8 mouse cellular contexts compared by ENCODE assay signal in genomic region chr8:109706874-109707237, GRCm38 (mm10). TPM values are rescaled to one million over a fixed set of nuclear protein-coding genes. Genes with fewer than 3 reads are reported as not detected.
DNase-seq lines count a peak whose midpoint lies in the region; ATAC-seq and TF ChIP-seq lines count a peak whose summit lies in the region.

No protein-coding gene starts in this region.

- no peaks in the 10 kb centered on the region for H3K27me3 ChIP-seq in forebrain, embryonic 16.5 days (replicated peaks; ENCODE audit: control insufficient read depth, insufficient read depth, low read length)
- peaks cover 3% of the 10 kb centered on the region; the same call in 1 of the 2 replicates for H3K27me3 ChIP-seq in hindbrain, embryonic 11.5 days (ENCODE audit: control insufficient read depth, insufficient read depth, low read length)
- peaks cover 10% of the 10 kb centered on the region for H3K27me3 ChIP-seq in lung, postnatal 0 days (replicated peaks; ENCODE audit: insufficient read depth, low read length)

- H3K27ac ChIP-seq in forebrain, embryonic 16.5 days (ENCODE audit: low read length): no peak overlapping the region
- no peak overlapping the region for H3K27ac ChIP-seq in hindbrain, embryonic 11.5 days (ENCODE audit: low read depth, low read length)
- no peak overlapping the region for H3K27ac ChIP-seq in lung, postnatal 0 days (ENCODE audit: low read length)

- H3K4me2 ChIP-seq in forebrain, embryonic 16.5 days (ENCODE audit: low read length): peak overlapping the region; percentile 86
- peak overlapping the region; percentile 64 for H3K4me2 ChIP-seq in hindbrain, embryonic 11.5 days (replicated peaks; ENCODE audit: low read depth, low read length)
- peak overlapping the region; percentile 68 for H3K4me2 ChIP-seq in lung, postnatal 0 days (replicated peaks; ENCODE audit: low read depth, low read length)

- peak overlapping the region; percentile 94 for H3K4me3 ChIP-seq in forebrain, embryonic 16.5 days (replicated peaks; ENCODE audit: low read length)
- peak overlapping the region; percentile 99 for H3K4me3 ChIP-seq in hindbrain, embryonic 11.5 days (ENCODE audit: low read depth, low read length)
- H3K4me3 ChIP-seq in lung, postnatal 0 days (ENCODE audit: low read depth, low read length): peak overlapping the region; percentile 79; the same call in 1 of the 2 replicates

- H3K36me3 ChIP-seq in forebrain, embryonic 16.5 days (ENCODE audit: control insufficient read depth, insufficient read depth): peaks cover 26% of the 10 kb centered on the region
- H3K36me3 ChIP-seq in hindbrain, embryonic 11.5 days (ENCODE audit: control insufficient read depth, insufficient read depth, low read length): peaks cover 8% of the 10 kb centered on the region; the same call in 1 of the 2 replicates
- peaks cover 20% of the 10 kb centered on the region; the same call in 1 of the 2 replicates for H3K36me3 ChIP-seq in lung, postnatal 0 days (ENCODE audit: insufficient read depth, low read length)

- WGBS in forebrain, embryonic 16.5 days: 7% methylated on average over 2 of the region's 2 CpGs
- 37% methylated on average over 2 of the region's 2 CpGs for WGBS in hindbrain, embryonic 11.5 days
- WGBS in lung, postnatal 0 days: 36% methylated on average over 2 of the region's 2 CpGs

- peak; percentile 90 for TF ChIP-seq CTCF in lung, postnatal 0 days (IDR thresholded peaks at IDR 0.05)

- no peak for TF ChIP-seq EP300 in lung, postnatal 0 days (IDR thresholded peaks at IDR 0.05)

- no peaks in the 10 kb centered on the region for H3K9me3 ChIP-seq in forebrain, embryonic 16.5 days (ENCODE audit: control insufficient read depth, low read length)
- H3K9me3 ChIP-seq in hindbrain, embryonic 11.5 days (ENCODE audit: control insufficient read depth, low read length): no peaks in the 10 kb centered on the region
- no peaks in the 10 kb centered on the region for H3K9me3 ChIP-seq in lung, postnatal 0 days (ENCODE audit: low read length)

- peaks cover 32% of the 10 kb centered on the region for H3K4me1 ChIP-seq in forebrain, embryonic 16.5 days (replicated peaks; ENCODE audit: control insufficient read depth, insufficient read depth, low read length)
- H3K4me1 ChIP-seq in hindbrain, embryonic 11.5 days (replicated peaks; ENCODE audit: control insufficient read depth, insufficient read depth, low read length): peaks cover 5% of the 10 kb centered on the region; the same call in 1 of the 2 replicates
- H3K4me1 ChIP-seq in lung, postnatal 0 days (ENCODE audit: insufficient read depth, low read depth, low read length): peaks cover 8% of the 10 kb centered on the region; the same call in 1 of the 2 replicates

- H3K9ac ChIP-seq in forebrain, embryonic 16.5 days (replicated peaks; ENCODE audit: low read depth, low read length): peak overlapping the region; percentile 100
- H3K9ac ChIP-seq in hindbrain, embryonic 11.5 days (ENCODE audit: low read depth, low read length): no peak overlapping the region
- H3K9ac ChIP-seq in lung, postnatal 0 days (replicated peaks; ENCODE audit: low read depth): no peak overlapping the region

- peak; percentile 49 for DNase-seq in MEL-GATA-1-ER (ENCODE audit: extremely low read depth, low read depth)
- DNase-seq in cerebellum, adult 18-20 months: peak; percentile 81
- DNase-seq in hindbrain, embryonic 11.5 days (ENCODE audit: low spot score): peak; percentile 83
- peak; percentile 72 to 79 for DNase-seq in layer of hippocampus, postnatal 10 days (ENCODE audit: low spot score in 2 of 2)
- peak; percentile 80 for DNase-seq in lung, postnatal 0 days (ENCODE audit: low spot score)
- DNase-seq in ovary, postnatal 14 days (ENCODE audit: low spot score): peak; percentile 64
- peak; percentile 78 for DNase-seq in thymus, postnatal 0 days (ENCODE audit: low spot score)

- ATAC-seq in forebrain, embryonic 16.5 days: 0 out of 2 replicates have a peak, but pooled peaks have one; percentile 16
- no peak for ATAC-seq in hindbrain, embryonic 11.5 days (ENCODE audit: low FRiP score)
- peak; percentile 50 for ATAC-seq in lung, postnatal 0 days

RNA-seq across cellular contexts. Expression of gene Zfp821, which starts 1.5 kb away (rescaled TPM):
- 85.6 and 88.3 TPM in 2 replicates for polyA plus RNA-seq in forebrain, embryonic 16.5 days (2015; fragmentation: Nextera tagmentation; extraction: Ambion mirVana)
- polyA plus RNA-seq in hindbrain, embryonic 11.5 days (2014; fragmentation: Nextera tagmentation; extraction: Ambion mirVana): 53.0 and 59.1 TPM in 2 replicates
- 10 to 100 TPM; 63.7 to 65.0 TPM for total RNA-seq in layer of hippocampus, postnatal 10 days (2021)
- 13.2 and 14.4 TPM in 2 replicates for polyA plus RNA-seq in lung, postnatal 0 days (2015; fragmentation: Nextera tagmentation; extraction: Ambion mirVana)
- polyA plus RNA-seq in thymus, postnatal 0 days (2015; fragmentation: Nextera tagmentation; extraction: Ambion mirVana): 12.8 and 13.5 TPM in 2 replicates

RNA-seq across cellular contexts. Expression of gene Ist1, which starts 13.8 kb away (rescaled TPM):
- polyA plus RNA-seq in forebrain, embryonic 16.5 days (2015; fragmentation: Nextera tagmentation; extraction: Ambion mirVana): 187 and 199 TPM in 2 replicates
- polyA plus RNA-seq in hindbrain, embryonic 11.5 days (2014; fragmentation: Nextera tagmentation; extraction: Ambion mirVana): 199 TPM in 2 replicates
- 100 to 1,000 TPM in 1 of 2 experiments, 10 to 100 TPM in 1; 95.8 to 103 TPM for total RNA-seq in layer of hippocampus, postnatal 10 days (2021)
- polyA plus RNA-seq in lung, postnatal 0 days (2015; fragmentation: Nextera tagmentation; extraction: Ambion mirVana): 91.3 and 105 TPM in 2 replicates
- 113 TPM in 2 replicates for polyA plus RNA-seq in thymus, postnatal 0 days (2015; fragmentation: Nextera tagmentation; extraction: Ambion mirVana)

RNA-seq across cellular contexts. Expression of gene Atxn1l, which starts 30.7 kb away (rescaled TPM):
- polyA plus RNA-seq in forebrain, embryonic 16.5 days (2015; fragmentation: Nextera tagmentation; extraction: Ambion mirVana): 4.4 and 5.1 TPM in 2 replicates
- 5.9 and 6.0 TPM in 2 replicates for polyA plus RNA-seq in hindbrain, embryonic 11.5 days (2014; fragmentation: Nextera tagmentation; extraction: Ambion mirVana)
- 10 to 100 TPM; 40.8 to 41.1 TPM for total RNA-seq in layer of hippocampus, postnatal 10 days (2021)
- polyA plus RNA-seq in lung, postnatal 0 days (2015; fragmentation: Nextera tagmentation; extraction: Ambion mirVana): 3.9 and 4.8 TPM in 2 replicates
- 4.0 and 4.5 TPM in 2 replicates for polyA plus RNA-seq in thymus, postnatal 0 days (2015; fragmentation: Nextera tagmentation; extraction: Ambion mirVana)
